Mouse (Mus musculus) gastrocnemius, adult 2 months (tissue): ENCODE results near the gene Ankzf1. TPM values are rescaled to one million over a fixed set of nuclear protein-coding genes. Genes with fewer than 3 reads are reported as not detected.

Experiments used
- DNase-seq: peaks from one replicate; pipeline ENCODE4 v3.0.0; 2022
- H3K27ac ChIP-seq: fragments of 200-600 bp; 2 replicates; pipeline ENCODE4 v1.8.1; 2022; ENCODE audit warnings: mild to moderate bottlenecking
- H3K4me3 ChIP-seq: fragments of 200-600 bp; 2 replicates; pipeline ENCODE4 v1.8.1; 2022; ENCODE audit warnings: mild to moderate bottlenecking, moderate library complexity
- CTCF ChIP-seq: fragments of 200-600 bp; IDR thresholded peaks from 2 replicates; pipeline ENCODE4 v1.8.1; 2022; ENCODE audit warnings: antibody characterized with exemption, mild to moderate bottlenecking, moderate library complexity
- intact Hi-C: fragments of 180-260 bp; cut with DNase I; formaldehyde crosslinking; loops from one replicate; pipeline ENCODE4 v1.15.1; 2025
- total RNA-seq, 2 experiments: library from RNA; stranded (reverse); gene quantifications; 2 replicates each; pipeline ENCODE4 v1.2.3; 2021

Gene Ankzf1
- total RNA-seq, 2 experiments from 2014 or later: 5.5 to 5.9 TPM

- DNase-seq: peak; percentile 95
- intact Hi-C loops: loop anchor here (2.0 kb wide), 1 partner anchor 18 kb away; the partner anchor contains the start of gene Dnajb2
- peak overlapping the region; percentile 98 for H3K27ac ChIP-seq
These were observed 26.5 kb downstream of the Ankzf1 start for GRCm38 (mm10) chr1:75218227-75219001.

GRCm38 (mm10) chr1:75219078-75219477 is 27.1 kb downstream of the Ankzf1 start:
- Histone ChIP-seq H3K27ac (peak overlapping the region; percentile 98), H3K4me3 (peak overlapping the region; percentile 88)
- peak; percentile 19; the same call in 1 of the 2 replicates for TF ChIP-seq CTCF
- intact Hi-C loops: loop anchor here (2.0 kb wide), 1 partner anchor 18 kb away; the partner anchor contains the start of gene Dnajb2
- peak; percentile 95 for DNase-seq

More at GRCm38 (mm10) chr1:75218227-75219001, 26.5 kb downstream of the Ankzf1 start:
- TF ChIP-seq CTCF: no peak
- H3K4me3 ChIP-seq: peak overlapping the region; percentile 88

GRCm38 (mm10) chr1:75219531-75219930 is 27.6 kb downstream of the Ankzf1 start, which contains the start of gene Tuba4a:
Gene Tuba4a (minus strand): TSS chr1:75219865.
- TF ChIP-seq CTCF: peak; percentile 31
- Histone ChIP-seq H3K27ac (peak within 1 kb of the TSS; percentile 98), H3K4me3 (peak within 1 kb of the TSS; percentile 88)
- intact Hi-C loops: loop anchor here (2.0 kb wide), 1 partner anchor 17 kb away; the partner anchor contains the start of gene Dnajb2
- peak; percentile 69 for DNase-seq

- intact Hi-C loops: no loop called here
- no peak for DNase-seq
- H3K4me3 ChIP-seq: no peak overlapping the region
- no peak for TF ChIP-seq CTCF
- H3K27ac ChIP-seq: no peak overlapping the region
These were observed 29.6 kb downstream of the Ankzf1 start for GRCm38 (mm10) chr1:75221538-75221937.

- no peak for TF ChIP-seq CTCF
- intact Hi-C loops: no loop called here
- Histone ChIP-seq H3K4me3 (no peak overlapping the region), H3K27ac (no peak overlapping the region)
- no peak for DNase-seq
These were observed 31.0 kb downstream of the Ankzf1 start for GRCm38 (mm10) chr1:75222926-75223325.

GRCm38 (mm10) chr1:75223532-75223931 is 31.6 kb downstream of the Ankzf1 start:
- intact Hi-C loops: no loop called here
- no peak for TF ChIP-seq CTCF
- no peak overlapping the region for H3K4me3 ChIP-seq
- no peak for DNase-seq
- no peak overlapping the region for H3K27ac ChIP-seq

- no peak for TF ChIP-seq CTCF
- Histone ChIP-seq H3K27ac (no peak overlapping the region), H3K4me3 (no peak overlapping the region)
- no peak for DNase-seq
- intact Hi-C loops: no loop called here
These were observed 33.5 kb downstream of the Ankzf1 start for GRCm38 (mm10) chr1:75225473-75225872.

- no peak overlapping the region for H3K4me3 ChIP-seq
- TF ChIP-seq CTCF: no peak
- DNase-seq: no peak
- intact Hi-C loops: no loop called here
- no peak overlapping the region for H3K27ac ChIP-seq
These were observed 34.2 kb downstream of the Ankzf1 start for GRCm38 (mm10) chr1:75226138-75226537.

- TF ChIP-seq CTCF: no peak
- peak overlapping the region; percentile 54 for H3K27ac ChIP-seq
- DNase-seq: no peak
- intact Hi-C loops: no loop called here
- no peak overlapping the region for H3K4me3 ChIP-seq
These were observed 35.7 kb downstream of the Ankzf1 start for GRCm38 (mm10) chr1:75227653-75228052.

GRCm38 (mm10) chr1:75229158-75229557 is 37.2 kb downstream of the Ankzf1 start:
- intact Hi-C loops: no loop called here

GRCm38 (mm10) chr1:75230335-75230994 is 38.5 kb downstream of the Ankzf1 start:
- TF ChIP-seq CTCF: no peak
- DNase-seq: no peak
- H3K27ac ChIP-seq: no peak overlapping the region
- intact Hi-C loops: no loop called here
- H3K4me3 ChIP-seq: no peak overlapping the region

More at GRCm38 (mm10) chr1:75229158-75229557, 37.2 kb downstream of the Ankzf1 start:
- DNase-seq: no peak
- Histone ChIP-seq H3K27ac (no peak overlapping the region), H3K4me3 (no peak overlapping the region)
- no peak for TF ChIP-seq CTCF

GRCm38 (mm10) chr1:75231224-75231623 is 39.3 kb downstream of the Ankzf1 start:
- Histone ChIP-seq H3K4me3 (no peak overlapping the region), H3K27ac (no peak overlapping the region)
- DNase-seq: no peak
- intact Hi-C loops: no loop called here
- TF ChIP-seq CTCF: no peak

GRCm38 (mm10) chr1:75231664-75232152 is 39.8 kb downstream of the Ankzf1 start, which contains the start of gene A630095N17Rik:
Gene A630095N17Rik (minus strand): TSS chr1:75232102.
- no peak for TF ChIP-seq CTCF

More at GRCm38 (mm10) chr1:75231664-75232152, 39.8 kb downstream of the Ankzf1 start, which contains the start of gene A630095N17Rik:
- DNase-seq: no peak
- Histone ChIP-seq H3K4me3 (no peak within 1 kb of the TSS), H3K27ac (no peak within 1 kb of the TSS)
- intact Hi-C loops: no loop called here
